Mouse (Mus musculus): Measurements from ENCODE around the gene Ankrd10. TPM values are rescaled to one million over a fixed set of nuclear protein-coding genes. Genes with fewer than 3 reads are reported as not detected.
"Not testable (repeated sequence)": the region's sequence is repeated elsewhere in the genome, so short reads cannot be mapped to it uniquely, and the experiment has no call there.

Gene Ankrd10
- polyA plus RNA-seq, 1 experiment = 4.5 TPM

DNA sequence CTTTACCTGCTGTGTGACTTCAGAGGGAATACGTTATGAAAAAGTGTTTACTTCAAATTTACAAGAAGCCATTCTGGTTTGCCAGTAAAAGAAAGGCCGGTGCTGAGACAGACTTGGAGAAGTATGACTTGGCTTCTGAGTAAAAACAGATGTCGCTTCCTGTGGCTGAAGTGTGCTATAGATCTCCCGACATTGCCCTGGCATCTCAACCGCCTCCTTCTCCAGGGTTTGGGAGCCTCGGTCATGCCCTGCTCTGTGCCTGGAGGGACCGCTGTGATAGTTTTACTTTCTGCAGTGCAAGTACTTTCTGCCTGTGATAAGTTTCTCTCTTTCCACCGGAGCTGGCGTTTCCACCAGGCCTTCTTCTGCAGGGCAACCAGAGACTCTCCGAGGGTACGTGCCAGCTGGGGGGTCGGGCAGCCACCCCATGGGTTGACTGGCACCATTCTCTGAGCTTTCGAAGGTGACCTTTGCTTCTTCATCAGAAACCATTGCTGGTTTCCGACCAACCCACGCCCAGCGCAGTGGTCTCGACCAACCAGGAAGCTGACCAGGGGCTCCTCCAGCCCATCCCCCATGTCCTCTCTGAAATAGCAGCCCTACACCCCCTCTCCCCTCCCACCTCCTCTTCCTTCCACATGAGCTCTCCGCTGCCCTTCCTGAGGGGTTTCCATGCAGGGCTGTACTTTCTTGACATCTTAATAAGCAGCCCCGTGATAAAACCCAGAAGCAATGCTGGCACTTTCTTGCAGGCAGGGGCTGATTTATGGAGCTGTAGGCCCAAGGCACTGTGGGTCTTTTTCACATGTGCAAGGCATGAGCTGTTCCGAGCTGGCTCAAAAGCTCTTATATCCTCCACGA is 49.8 kb downstream of the Ankrd10 start:
- Histone ChIP-seq H3K4me3 (ENCODE audit: insufficient read depth, low read depth, low read length) (no peak overlapping the region), H3K27ac (replicated peaks; ENCODE audit: low read depth, low read length) (no peak overlapping the region), H3K4me1 (ENCODE audit: control insufficient read depth, insufficient read depth, insufficient read length, low read length) (no peaks in the 10 kb centered on the region)

DNA sequence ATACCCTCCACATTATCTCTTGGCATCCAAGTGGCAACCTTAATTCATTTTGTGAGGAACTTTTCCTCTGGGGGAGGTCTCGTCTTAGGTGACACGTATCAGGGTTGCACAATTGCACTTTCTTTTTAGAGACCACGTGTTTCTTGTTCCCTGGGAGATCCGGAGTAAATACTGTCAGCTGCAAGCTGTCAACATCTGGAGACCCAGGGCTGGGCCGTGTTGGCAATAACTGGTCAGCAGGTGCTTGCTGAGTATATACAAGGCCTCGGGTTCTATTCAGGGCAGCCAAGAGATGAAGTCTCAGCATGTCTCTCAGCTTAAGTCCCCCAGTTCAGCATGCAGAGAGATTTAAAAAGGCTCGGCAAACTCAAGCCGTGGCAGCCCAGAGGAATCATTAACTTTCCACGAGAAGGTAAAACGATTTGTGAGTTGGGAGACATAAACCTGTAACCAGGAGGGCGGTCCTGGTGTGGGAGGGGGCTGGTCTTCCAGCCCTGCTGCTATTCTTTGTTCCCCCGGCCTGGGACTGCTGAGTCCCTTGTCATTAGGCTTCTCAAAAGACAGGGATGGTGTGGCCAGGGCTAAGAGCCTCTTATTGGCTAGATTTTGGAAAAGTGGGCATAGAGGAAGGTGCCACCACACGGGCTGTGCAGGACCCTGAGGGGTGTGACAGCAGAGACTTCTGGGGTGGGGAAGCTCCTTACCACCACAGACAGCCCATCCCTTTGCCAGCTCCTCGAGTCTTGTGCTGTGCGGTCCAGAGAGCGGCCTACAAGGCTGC is 59.8 kb downstream of the Ankrd10 start:
- Histone ChIP-seq H3K4me3 (ENCODE audit: insufficient read depth, low read depth, low read length) (peak overlapping the region; percentile 33), H3K4me1 (ENCODE audit: control insufficient read depth, insufficient read depth, insufficient read length, low read length) (no peaks in the 10 kb centered on the region), H3K27ac (replicated peaks; ENCODE audit: low read depth, low read length) (no peak overlapping the region)

DNA sequence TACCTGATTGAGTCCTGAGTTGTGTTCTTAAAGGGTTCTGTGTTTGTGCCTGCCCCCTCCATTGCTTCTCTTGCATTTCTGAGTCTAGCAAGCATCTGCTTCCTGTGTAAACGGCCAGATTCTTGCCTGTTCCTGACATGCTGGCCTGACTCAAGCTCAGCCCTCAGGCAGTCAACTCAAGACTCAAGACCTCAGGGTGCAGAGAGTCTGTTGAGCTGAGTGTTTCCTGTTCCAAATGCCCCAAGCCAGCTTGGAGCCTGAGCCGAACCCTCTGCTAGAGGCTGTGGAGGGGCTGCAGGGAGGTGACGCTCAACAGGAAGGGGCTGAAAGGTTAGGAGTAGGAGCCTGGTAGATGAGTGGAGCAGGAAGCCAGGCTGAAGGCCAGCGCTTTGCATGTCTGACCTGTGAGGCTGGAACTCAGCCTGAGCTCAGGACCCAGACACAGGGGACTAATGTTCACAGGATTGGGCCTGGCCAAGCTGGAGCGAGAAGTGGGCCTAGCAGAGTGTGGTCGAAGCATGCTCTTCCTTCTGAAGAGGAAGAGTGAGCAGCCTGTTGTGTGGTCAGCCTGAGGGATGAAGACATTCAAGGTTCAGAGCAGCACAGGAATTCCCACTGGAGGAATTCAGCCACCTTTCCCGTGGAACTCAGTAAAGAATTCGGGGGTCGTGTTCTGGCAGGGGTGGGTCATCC is 60.5 kb downstream of the Ankrd10 start:
- Histone ChIP-seq H3K4me3 (ENCODE audit: insufficient read depth, low read depth, low read length) (peak overlapping the region; percentile 33), H3K27ac (replicated peaks; ENCODE audit: low read depth, low read length) (no peak overlapping the region), H3K4me1 (ENCODE audit: control insufficient read depth, insufficient read depth, insufficient read length, low read length) (no peaks in the 10 kb centered on the region)

DNA sequence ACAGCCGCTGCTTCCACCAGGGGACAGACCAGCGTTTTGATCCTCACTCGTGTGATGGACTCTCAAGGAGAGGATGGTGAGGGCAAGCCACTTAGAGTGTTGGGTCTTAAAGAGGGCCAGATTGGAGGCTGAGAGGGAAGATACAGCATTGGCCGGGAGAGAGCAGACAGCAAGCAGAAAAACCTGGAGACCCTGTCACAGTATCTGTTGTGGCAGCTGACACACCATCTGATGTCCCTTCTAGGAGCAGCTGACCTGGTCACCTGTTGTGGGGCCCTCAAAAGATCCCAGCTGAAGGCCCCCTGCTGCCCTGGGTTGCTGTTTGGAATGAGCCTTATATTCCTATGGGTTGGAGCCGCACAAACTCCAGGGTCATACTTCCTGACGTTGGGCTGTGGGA is 63.1 kb downstream of the Ankrd10 start:
- H3K4me3 ChIP-seq (ENCODE audit: insufficient read depth, low read depth, low read length) = no peak overlapping the region
- H3K27ac ChIP-seq (replicated peaks; ENCODE audit: low read depth, low read length) = no peak overlapping the region
- no peaks in the 10 kb centered on the region for H3K4me1 ChIP-seq (ENCODE audit: control insufficient read depth, insufficient read depth, insufficient read length, low read length)

DNA sequence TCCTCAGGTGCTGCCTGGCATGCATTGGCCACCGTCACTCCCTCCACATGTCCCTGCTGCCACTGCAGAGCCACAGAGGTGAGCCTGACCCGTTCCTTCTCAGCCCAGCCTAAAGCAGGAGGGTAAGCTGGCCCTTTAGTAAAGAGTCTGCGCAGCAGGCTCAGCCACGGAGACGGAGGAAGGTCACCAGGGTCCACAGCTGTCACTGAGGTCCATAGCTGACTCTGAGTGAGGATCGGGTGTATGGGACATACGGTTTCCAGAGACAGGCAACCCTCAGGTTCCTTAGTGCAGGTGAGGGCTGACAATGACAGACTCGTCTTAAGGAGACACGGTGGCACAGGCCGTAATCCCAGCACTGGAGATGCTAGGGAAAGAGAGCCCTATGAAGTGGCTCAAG is 63.6 kb downstream of the Ankrd10 start:
- no peak overlapping the region for H3K4me3 ChIP-seq (ENCODE audit: insufficient read depth, low read depth, low read length)
- no peaks in the 10 kb centered on the region for H3K4me1 ChIP-seq (ENCODE audit: control insufficient read depth, insufficient read depth, insufficient read length, low read length)
- H3K27ac ChIP-seq (replicated peaks; ENCODE audit: low read depth, low read length) = no peak overlapping the region

DNA sequence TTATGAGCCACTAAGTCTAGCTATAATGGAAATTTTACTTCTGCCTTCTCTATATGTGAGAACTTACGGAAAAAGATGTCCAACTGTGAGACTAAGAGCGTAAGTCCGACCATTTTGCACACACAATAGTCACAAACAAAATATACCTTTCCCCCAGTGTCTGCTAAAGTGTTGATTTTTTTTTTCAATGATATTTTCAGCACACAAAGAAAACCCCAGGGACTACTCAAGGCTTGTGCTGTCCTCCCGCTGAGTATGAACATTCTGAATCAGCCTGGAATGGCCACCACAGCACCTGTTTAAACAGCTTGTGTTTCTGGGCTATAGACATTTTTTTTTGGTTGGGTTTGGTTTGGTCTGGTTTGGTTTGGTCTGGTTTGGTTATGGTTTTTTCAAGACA is 64.8 kb downstream of the Ankrd10 start:
- no peaks in the 10 kb centered on the region for H3K4me1 ChIP-seq (ENCODE audit: control insufficient read depth, insufficient read depth, insufficient read length, low read length)
- H3K27ac ChIP-seq (replicated peaks; ENCODE audit: low read depth, low read length) = no peak overlapping the region
- H3K4me3 ChIP-seq (ENCODE audit: insufficient read depth, low read depth, low read length) = no peak overlapping the region

DNA sequence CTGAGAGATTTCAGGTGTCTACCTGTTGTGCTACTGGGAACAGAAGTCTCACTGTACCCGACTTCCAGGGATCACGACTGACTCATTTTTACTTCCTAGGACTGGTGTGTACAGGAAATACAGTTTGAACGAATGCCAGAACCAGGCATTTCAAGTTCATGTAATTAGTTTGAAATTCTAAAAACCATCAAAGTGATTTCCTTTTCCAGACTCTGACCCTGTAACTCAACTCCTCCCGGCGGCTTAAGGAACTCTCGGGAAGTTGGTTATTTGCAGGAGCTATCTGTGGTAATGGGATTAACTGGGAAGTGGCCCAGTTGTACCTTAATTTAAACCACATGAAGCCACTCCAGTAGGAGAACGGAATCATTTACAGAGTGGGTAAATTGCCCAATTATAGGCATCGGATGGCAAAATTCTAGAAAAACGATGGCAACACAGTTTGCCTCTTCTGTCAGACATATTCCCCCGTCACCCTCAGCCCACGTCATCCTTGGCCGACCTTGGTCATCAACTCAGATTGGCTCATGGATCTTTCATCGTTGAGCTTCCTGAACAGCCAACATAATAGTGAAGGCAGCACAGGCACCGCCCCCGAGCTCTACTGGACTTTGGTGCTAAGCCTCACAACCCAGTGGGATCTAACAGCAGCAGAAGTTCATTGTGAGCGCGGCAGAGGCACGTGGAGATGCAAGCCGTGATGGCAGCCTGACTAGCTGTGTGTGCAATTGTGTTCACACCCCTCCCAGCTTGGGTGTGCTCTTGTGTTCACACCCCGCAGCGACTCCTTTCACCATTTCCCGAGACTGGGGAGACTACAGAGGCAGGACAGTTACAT is 66.1 kb downstream of the Ankrd10 start:
- Histone ChIP-seq H3K27ac (replicated peaks; ENCODE audit: low read depth, low read length) (no peak overlapping the region), H3K4me1 (ENCODE audit: control insufficient read depth, insufficient read depth, insufficient read length, low read length) (no peaks in the 10 kb centered on the region), H3K4me3 (ENCODE audit: insufficient read depth, low read depth, low read length) (no peak overlapping the region)

DNA sequence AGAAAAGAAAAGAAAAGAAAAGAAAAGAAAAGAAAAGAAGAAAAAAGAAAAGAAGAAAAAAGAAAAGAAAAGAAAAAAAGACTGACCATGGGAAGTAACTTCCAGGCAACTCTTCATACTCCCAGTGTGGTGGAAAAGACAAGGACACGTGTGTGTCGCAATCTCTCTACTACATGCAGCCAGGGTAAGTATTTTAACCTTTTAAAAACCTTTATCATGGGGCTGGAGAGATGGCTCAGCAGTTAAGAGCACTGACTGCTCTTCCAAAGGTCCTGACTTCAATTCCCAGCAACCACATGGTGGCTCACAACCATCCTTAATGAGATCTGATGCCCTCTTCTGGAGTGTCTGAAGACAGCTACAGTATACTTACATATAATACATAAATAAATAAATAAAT is 67.4 kb downstream of the Ankrd10 start:
- H3K4me1 ChIP-seq (ENCODE audit: control insufficient read depth, insufficient read depth, insufficient read length, low read length); H3K4me3 ChIP-seq (ENCODE audit: insufficient read depth, low read depth, low read length); H3K27ac ChIP-seq (replicated peaks; ENCODE audit: low read depth, low read length): not testable (repeated sequence)

DNA sequence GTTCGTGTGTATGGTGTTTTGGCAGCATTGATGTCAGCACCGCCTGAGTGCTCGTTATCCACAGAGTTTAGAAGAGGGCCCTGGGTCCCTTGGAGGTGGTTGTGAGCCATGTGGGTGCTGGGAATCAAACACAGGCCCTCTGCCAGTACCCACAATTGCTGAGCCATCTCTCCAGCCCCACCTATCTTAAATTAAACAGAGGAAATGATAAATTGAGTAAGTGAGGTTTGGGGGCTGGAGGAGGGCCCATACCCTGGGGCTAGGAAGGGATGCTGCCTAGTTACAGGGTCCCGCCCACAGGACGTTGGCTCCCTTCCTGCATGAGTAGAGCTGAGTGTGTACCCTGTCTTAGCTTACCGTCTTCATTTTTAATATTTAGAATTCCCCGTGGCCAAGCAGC is 70.8 kb downstream of the Ankrd10 start:
- Histone ChIP-seq H3K27ac (replicated peaks; ENCODE audit: low read depth, low read length) (no peak overlapping the region), H3K4me1 (ENCODE audit: control insufficient read depth, insufficient read depth, insufficient read length, low read length) (no peaks in the 10 kb centered on the region), H3K4me3 (ENCODE audit: insufficient read depth, low read depth, low read length) (no peak overlapping the region)

DNA sequence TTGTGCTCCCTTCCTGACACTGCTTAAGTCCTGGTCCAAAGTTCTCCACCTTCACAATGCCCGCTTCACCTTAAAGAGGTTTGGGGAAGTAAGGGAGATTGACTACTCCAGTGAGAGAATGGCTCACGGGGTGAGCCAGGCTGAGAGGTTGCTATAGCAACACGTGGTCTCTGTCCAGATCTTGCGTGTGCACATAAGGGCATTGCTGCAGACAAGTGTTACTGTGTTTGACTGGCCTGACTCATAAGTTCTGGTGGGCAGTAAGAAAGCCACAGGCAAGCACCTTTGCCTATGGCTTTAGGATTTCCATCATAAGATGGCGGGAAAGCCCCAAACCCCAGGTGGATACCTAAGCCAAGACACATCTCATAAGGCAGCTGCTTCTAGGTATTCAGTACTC is 71.3 kb downstream of the Ankrd10 start:
- no peak overlapping the region for H3K4me3 ChIP-seq (ENCODE audit: insufficient read depth, low read depth, low read length)
- no peaks in the 10 kb centered on the region for H3K4me1 ChIP-seq (ENCODE audit: control insufficient read depth, insufficient read depth, insufficient read length, low read length)
- H3K27ac ChIP-seq (replicated peaks; ENCODE audit: low read depth, low read length) = no peak overlapping the region

Other genes starting within 250 kb of the Ankrd10 start
- 1.6 and 3.2 TPM in 2 replicates for gene Rab20, start 157.0 kb downstream of the Ankrd10 start, polyA plus RNA-seq (2012; ENCODE audit: insufficient read depth, insufficient read length, missing spikeins)
- gene Naxd, start 138.3 kb downstream of the Ankrd10 start, polyA plus RNA-seq (2012; ENCODE audit: insufficient read depth, insufficient read length, missing spikeins) = 65.0 and 69.8 TPM in 2 replicates
- gene Cars2, start 85.0 kb downstream of the Ankrd10 start, polyA plus RNA-seq (2012; ENCODE audit: insufficient read depth, insufficient read length, missing spikeins) = 43.7 and 44.1 TPM in 2 replicates
- 13.9 and 17.2 TPM in 2 replicates for gene Ing1, start 80.2 kb downstream of the Ankrd10 start, polyA plus RNA-seq (2012; ENCODE audit: insufficient read depth, insufficient read length, missing spikeins)
- not detected in 2 replicates for gene 1700016D06Rik, start 65.3 kb upstream of the Ankrd10 start, polyA plus RNA-seq (2012; ENCODE audit: insufficient read depth, insufficient read length, missing spikeins)
- 14.8 and 17.4 TPM in 2 replicates for gene Arhgef7, start 92.0 kb upstream of the Ankrd10 start, polyA plus RNA-seq (2012; ENCODE audit: insufficient read depth, insufficient read length, missing spikeins)
- gene Tex29, start 204.7 kb upstream of the Ankrd10 start, polyA plus RNA-seq (2012; ENCODE audit: insufficient read depth, insufficient read length, missing spikeins) = not detected in 2 replicates

Measured in brown adipose tissue, adult 24 weeks (tissue).